Mouse (Mus musculus) MEL (cell line): ENCODE data around the gene Slx1b. TPM values are rescaled to one million over a fixed set of nuclear protein-coding genes. Genes with fewer than 3 reads are reported as not detected.
A peak's percentile ranks its signal among the peaks of the same experiment; 100 is the strongest.

ENCODE experiments used
- DNase-seq: peaks from one replicate; pipeline ENCODE4 v3.0.0; 2011; ENCODE audit warnings: low read depth, low spot score
- H3K27ac ChIP-seq: 2 replicates; pipeline ENCODE4 v1.5.1; 2012; ENCODE audit warnings: low read depth, mild to moderate bottlenecking, control low read depth, low read length, moderate library complexity; ENCODE audit not compliant: control insufficient read depth
- H3K27me3 ChIP-seq, 2 experiments: fragments of 150-350 bp in 1 of 2; sonication (generic) in 1 of 2; 2 replicates each; pipeline ENCODE4 v1.6.1; 2012; ENCODE audit warnings: low read length in 2 of 2, mild to moderate bottlenecking in 2 of 2, improper control_type of control experiment in 1 of 2, moderate library complexity in 1 of 2; ENCODE audit not compliant: insufficient read depth in 2 of 2, control insufficient read depth in 1 of 2
- H3K36me3 ChIP-seq, 2 experiments: 2 replicates each; pipeline ENCODE4 v1.6.1; 2012 to 2014; ENCODE audit warnings: low read length in 2 of 2, improper control_type of control experiment in 1 of 2, inconsistent platforms in 1 of 2, mild to moderate bottlenecking in 1 of 2; ENCODE audit not compliant: insufficient read depth in 2 of 2, control insufficient read depth in 1 of 2
- H3K4me1 ChIP-seq, 2 experiments: fragments of 150-350 bp in 1 of 2; sonication (generic) in 1 of 2; 2 replicates each; pipeline ENCODE4 v1.6.1; 2012; ENCODE audit warnings: low read length in 2 of 2, improper control_type of control experiment in 1 of 2, mild to moderate bottlenecking in 1 of 2; ENCODE audit not compliant: insufficient read depth in 2 of 2, control insufficient read depth in 1 of 2
- H3K4me3 ChIP-seq, 2 experiments: fragments of 150-350 bp in 1 of 2; sonication (generic) in 1 of 2; 2 replicates each; pipeline ENCODE4 v1.5.1; 2012; ENCODE audit warnings: low read depth in 2 of 2, low read length in 2 of 2, mild to moderate bottlenecking in 2 of 2, moderate library complexity in 2 of 2, control low read depth in 1 of 2, improper control_type of control experiment in 1 of 2; ENCODE audit not compliant: control insufficient read depth in 1 of 2, insufficient read depth in 1 of 2
- H3K79me2 ChIP-seq: 2 replicates; pipeline ENCODE4 v1.6.1; 2012; ENCODE audit warnings: mild to moderate bottlenecking, low read length, moderate library complexity; ENCODE audit not compliant: control insufficient read depth, poor library complexity, insufficient read depth
- H3K9ac ChIP-seq: 2 replicates; pipeline ENCODE4 v1.6.1; 2012; ENCODE audit warnings: low read depth, mild to moderate bottlenecking, control low read depth, low read length, moderate library complexity; ENCODE audit not compliant: control insufficient read depth, poor library complexity, severe bottlenecking
- H3K9me3 ChIP-seq: fragments of 150-350 bp; sonication (generic); replicated peaks from 2 replicates; pipeline ENCODE4 v1.6.1; 2012; ENCODE audit warnings: mild to moderate bottlenecking, low read length, improper control_type of control experiment, moderate library complexity; ENCODE audit not compliant: insufficient read depth
- BHLHE40 ChIP-seq: IDR thresholded peaks from 2 replicates; pipeline ENCODE4 v1.6.1; 2012; ENCODE audit warnings: low read depth, mild to moderate bottlenecking, inconsistent platforms, low read length, improper control_type of control experiment, borderline replicate concordance
- CHD1 ChIP-seq: IDR thresholded peaks from 2 replicates; pipeline ENCODE4 v1.6.1; 2012; ENCODE audit warnings: low read depth, mild to moderate bottlenecking, inconsistent platforms, low read length, improper control_type of control experiment
- CTCF ChIP-seq, 3 experiments: IDR thresholded peaks in 2 of 3; conservative IDR thresholded peaks in 1 of 3; 2 replicates each; pipeline ENCODE4 v1.5.1; 2011 to 2012; ENCODE audit warnings: low read length in 3 of 3, low read depth in 2 of 3, mild to moderate bottlenecking in 2 of 3, improper control_type of control experiment in 1 of 3, inconsistent platforms in 1 of 3, mixed read lengths in 1 of 3, moderate library complexity in 1 of 3; ENCODE audit not compliant: control insufficient read depth in 1 of 3, insufficient read depth in 1 of 3, poor library complexity in 1 of 3, severe bottlenecking in 1 of 3
- E2F4 ChIP-seq: IDR thresholded peaks from 2 replicates; pipeline ENCODE4 v1.6.1; 2011; ENCODE audit warnings: low read depth, low read length, improper control_type of control experiment, borderline replicate concordance
- ELF1 ChIP-seq: IDR thresholded peaks from 2 replicates; pipeline ENCODE4 v1.6.1; 2014; ENCODE audit warnings: low read depth, mild to moderate bottlenecking, inconsistent platforms, low read length, improper control_type of control experiment, moderate library complexity
- EP300 ChIP-seq, 2 experiments: IDR thresholded peaks; 2 replicates each; pipeline ENCODE4 v1.6.1; 2011; ENCODE audit warnings: improper control_type of control experiment in 2 of 2, low read length in 2 of 2, low read depth in 1 of 2, mild to moderate bottlenecking in 1 of 2
- ETS1 ChIP-seq: IDR thresholded peaks from 2 replicates; pipeline ENCODE4 v1.6.1; 2012; ENCODE audit warnings: low read depth, mild to moderate bottlenecking, inconsistent platforms, low read length, improper control_type of control experiment, moderate library complexity
- GABPA ChIP-seq: IDR thresholded peaks from 2 replicates; pipeline ENCODE4 v1.6.1; 2012; ENCODE audit warnings: low read depth, mild to moderate bottlenecking, inconsistent platforms, low read length, improper control_type of control experiment, moderate library complexity
- GATA1 ChIP-seq: IDR thresholded peaks from 2 replicates; pipeline ENCODE4 v1.6.1; 2011; ENCODE audit warnings: low read depth, low read length, improper control_type of control experiment
- HCFC1 ChIP-seq: IDR thresholded peaks from 2 replicates; pipeline ENCODE4 v1.6.1; 2012; ENCODE audit warnings: low read depth, mild to moderate bottlenecking, inconsistent platforms, low read length, improper control_type of control experiment, moderate library complexity
- JUND ChIP-seq: IDR thresholded peaks from 2 replicates; pipeline ENCODE4 v1.6.1; 2011; ENCODE audit warnings: low read depth, mild to moderate bottlenecking, improper control_type of control experiment, low read length
- KAT2A ChIP-seq: conservative IDR thresholded peaks from 2 replicates; pipeline ENCODE4 v1.6.1; 2012; ENCODE audit warnings: low read depth, low read length, improper control_type of control experiment, inconsistent platforms
- MAX ChIP-seq: IDR thresholded peaks from 2 replicates; pipeline ENCODE4 v1.6.1; 2011; ENCODE audit warnings: low read length, improper control_type of control experiment
- MAZ ChIP-seq: IDR thresholded peaks from 2 replicates; pipeline ENCODE4 v1.6.1; 2012; ENCODE audit warnings: low read depth, mild to moderate bottlenecking, inconsistent platforms, low read length, improper control_type of control experiment
- MYB ChIP-seq: IDR thresholded peaks from 2 replicates; pipeline ENCODE4 v1.6.1; 2011; ENCODE audit warnings: mild to moderate bottlenecking, low read depth, low read length, improper control_type of control experiment
- MYC ChIP-seq: IDR thresholded peaks from 2 replicates; pipeline ENCODE4 v1.6.1; 2011; ENCODE audit warnings: low read depth, mild to moderate bottlenecking, low read length, improper control_type of control experiment, moderate library complexity
- NELFE ChIP-seq: IDR thresholded peaks from 2 replicates; pipeline ENCODE4 v1.6.1; 2011; ENCODE audit warnings: low read depth, low read length, improper control_type of control experiment
- NRF1 ChIP-seq: IDR thresholded peaks from 2 replicates; pipeline ENCODE4 v1.6.1; 2014; ENCODE audit warnings: low read depth, mild to moderate bottlenecking, inconsistent platforms, low read length, improper control_type of control experiment, moderate library complexity; ENCODE audit not compliant: poor library complexity, insufficient read depth, severe bottlenecking
- POLR2A ChIP-seq, 2 experiments: IDR thresholded peaks; 2 replicates each; pipeline ENCODE4 v1.6.1; 2011 to 2012; ENCODE audit warnings: low read length in 2 of 2, mild to moderate bottlenecking in 2 of 2, control low read depth in 1 of 2, improper control_type of control experiment in 1 of 2, low read depth in 1 of 2, moderate library complexity in 1 of 2; ENCODE audit not compliant: control insufficient read depth in 1 of 2, insufficient read depth in 1 of 2, poor library complexity in 1 of 2
- POLR2AphosphoS2 ChIP-seq: IDR thresholded peaks from 2 replicates; pipeline ENCODE4 v1.6.1; 2011; ENCODE audit warnings: low read length, improper control_type of control experiment
- POLR2AphosphoS5 ChIP-seq: IDR thresholded peaks from 2 replicates; pipeline ENCODE4 v1.6.1; 2012; ENCODE audit warnings: low read depth, borderline replicate concordance, mild to moderate bottlenecking, inconsistent platforms, low read length, moderate library complexity, mixed read lengths
- RAD21 ChIP-seq: IDR thresholded peaks from 2 replicates; pipeline ENCODE4 v1.6.1; 2011; ENCODE audit warnings: mild to moderate bottlenecking, low read depth, low read length, improper control_type of control experiment
- RCOR1 ChIP-seq: IDR thresholded peaks from 2 replicates; pipeline ENCODE4 v1.6.1; 2012; ENCODE audit warnings: low read depth, mild to moderate bottlenecking, inconsistent platforms, low read length, improper control_type of control experiment
- SMC3 ChIP-seq: IDR thresholded peaks from 2 replicates; pipeline ENCODE4 v1.6.1; 2011; ENCODE audit warnings: low read depth, low read length, improper control_type of control experiment
- TAL1 ChIP-seq: IDR thresholded peaks from 2 replicates; pipeline ENCODE4 v1.6.1; 2012; ENCODE audit warnings: mild to moderate bottlenecking, inconsistent platforms, low read length, moderate library complexity, mixed read lengths
- TCF12 ChIP-seq: IDR thresholded peaks from 2 replicates; pipeline ENCODE4 v1.6.1; 2014; ENCODE audit warnings: low read depth, mild to moderate bottlenecking, inconsistent platforms, low read length, improper control_type of control experiment, moderate library complexity
- UBTF ChIP-seq: IDR thresholded peaks from 2 replicates; pipeline ENCODE4 v1.6.1; 2012; ENCODE audit warnings: low read depth, mild to moderate bottlenecking, inconsistent platforms, low read length, improper control_type of control experiment, moderate library complexity, borderline replicate concordance; ENCODE audit not compliant: insufficient read depth
- USF1 ChIP-seq: IDR thresholded peaks from 2 replicates; pipeline ENCODE4 v1.6.1; 2014; ENCODE audit warnings: low read depth, mild to moderate bottlenecking, inconsistent platforms, low read length, improper control_type of control experiment, moderate library complexity
- ZC3H11A ChIP-seq: IDR thresholded peaks from 2 replicates; pipeline ENCODE4 v1.6.1; 2012; ENCODE audit warnings: low read depth, mild to moderate bottlenecking, inconsistent platforms, low read length, improper control_type of control experiment
- ZKSCAN1 ChIP-seq: IDR thresholded peaks from 2 replicates; pipeline ENCODE4 v1.6.1; 2012; ENCODE audit warnings: low read depth, mild to moderate bottlenecking, inconsistent platforms, low read length, improper control_type of control experiment, moderate library complexity
- ZMIZ1 ChIP-seq: IDR thresholded peaks from 2 replicates; pipeline ENCODE4 v1.6.1; 2012; ENCODE audit warnings: low read depth, mild to moderate bottlenecking, inconsistent platforms, low read length, improper control_type of control experiment, moderate library complexity
- ZNF384 ChIP-seq: IDR thresholded peaks from 2 replicates; pipeline ENCODE4 v1.6.1; 2012; ENCODE audit warnings: low read depth, mild to moderate bottlenecking, inconsistent platforms, low read length, improper control_type of control experiment
- polyA plus RNA-seq, 2 experiments: library from polyadenylated mRNA; stranded (reverse) in 1 of 2; unstranded in 1 of 2; fragments of >175 nt in 1 of 2; fragments of >200 nt in 1 of 2; gene quantifications; 2 replicates each; pipeline versions ENCODE4 v1.2.1 to v1.2.4; 2012; ENCODE audit warnings: low replicate concordance in 2 of 2, low read depth in 1 of 2; ENCODE audit not compliant: insufficient read length in 2 of 2, insufficient read depth in 1 of 2, missing spikeins in 1 of 2
- total RNA-seq: library from RNA; depleted of rRNA; stranded (reverse); fragments of 300-350 nt; gene quantifications from 2 replicates; pipeline ENCODE4 v1.2.3, GENCODE M21; 2012

Gene Slx1b
- total and polyA plus RNA-seq, 3 experiments: 4.6 to 10.2 TPM; not detected in 1

GRCm38 (mm10) chr7:126649231-126650051, 46.1 kb downstream of the Slx1b start, which contains the start of gene Sgf29 (continued):
- TF ChIP-seq NELFE: peak; percentile 100

GRCm38 (mm10) chr7:126648486-126648885, 47.1 kb downstream of the Slx1b start:
- peaks cover 0 to 22% of the 10 kb centered on the region in 2 experiments; a peak in 2 of 4 replicates for H3K36me3 ChIP-seq
- DNase-seq: peak; percentile 67
- H3K9me3 ChIP-seq: no peaks in the 10 kb centered on the region
- peaks cover 9 to 23% of the 10 kb centered on the region in 2 experiments for H3K4me1 ChIP-seq
- TF ChIP-seq MYC: no peak
- TF ChIP-seq JUND: no peak
- TF ChIP-seq SMC3: peak; percentile 48
- TF ChIP-seq TCF12: no peak
- TF ChIP-seq E2F4: no peak
- TF ChIP-seq POLR2AphosphoS5: no peak
- TF ChIP-seq NRF1: no peak
- TF ChIP-seq GATA1: no peak
- no peak for TF ChIP-seq POLR2AphosphoS2
- no peak for TF ChIP-seq USF1
- TF ChIP-seq UBTF: no peak
- no peak for TF ChIP-seq EP300 (IDR thresholded peaks at IDR 0.05; ENCODE audit: low read depth in 1 of 2, low read length in 2 of 2)
- no peak for TF ChIP-seq ZNF384
- no peak for TF ChIP-seq MYB
- TF ChIP-seq ZMIZ1: no peak
- no peak for TF ChIP-seq ZKSCAN1
- TF ChIP-seq KAT2A: no peak
- TF ChIP-seq CHD1: no peak
- peak; percentile 46 for TF ChIP-seq RAD21
- 0 out of 2 replicates have a peak, but pooled peaks have one; percentile 23 for TF ChIP-seq ZC3H11A
- TF ChIP-seq MAX: no peak
- peak; percentile 33 to 57 (median 45); a peak in 5 of 6 replicates for TF ChIP-seq CTCF (IDR thresholded peaks at IDR 0.05 in 2 of 3, conservative IDR thresholded peaks at IDR 0.05 in 1 of 3; ENCODE audit: control insufficient read depth in 1 of 3, insufficient read depth in 1 of 3, low read depth in 2 of 3, low read length in 3 of 3, poor library complexity in 1 of 3, severe bottlenecking in 1 of 3)
- TF ChIP-seq POLR2A (IDR thresholded peaks at IDR 0.05; ENCODE audit: control insufficient read depth in 1 of 2, insufficient read depth in 1 of 2, low read depth in 1 of 2, low read length in 2 of 2, poor library complexity in 1 of 2): no peak
- TF ChIP-seq HCFC1: no peak
- no peak for TF ChIP-seq MAZ
- TF ChIP-seq RCOR1: no peak
- TF ChIP-seq TAL1: no peak
- no peak for TF ChIP-seq ELF1
- TF ChIP-seq NELFE: no peak
- TF ChIP-seq BHLHE40: no peak
- no peak for TF ChIP-seq ETS1
- no peak for TF ChIP-seq GABPA
- no peak overlapping the region; a peak in 1 of 4 replicates for H3K4me3 ChIP-seq
- H3K9ac ChIP-seq: no peak overlapping the region
- no peaks in the 10 kb centered on the region for H3K27me3 ChIP-seq
- peaks cover 5% of the 10 kb centered on the region for H3K79me2 ChIP-seq
- no peak overlapping the region for H3K27ac ChIP-seq
